Mouse (Mus musculus): ENCODE data around the gene Fkbp5. TPM values are rescaled to one million over a fixed set of nuclear protein-coding genes. Genes with fewer than 3 reads are reported as not detected.

The Fkbp5 gene
- total RNA-seq, 2 experiments from 2014 or later, result 107 to 115 TPM

GRCm38 (mm10) chr17:28524009-28524695 is 6.8 kb upstream of the Fkbp5 start:
- intact Hi-C loops (cut with DNase I), result no loop called here
- DNase-seq, result no peak

- no peak for DNase-seq
- intact Hi-C loops (cut with DNase I), result loop anchor here (2.0 kb wide), 1 partner anchor 39 kb away; no protein-coding TSS in a partner anchor
Measured at GRCm38 (mm10) chr17:28523355-28524008, 6.2 kb upstream of the Fkbp5 start.

DNA sequence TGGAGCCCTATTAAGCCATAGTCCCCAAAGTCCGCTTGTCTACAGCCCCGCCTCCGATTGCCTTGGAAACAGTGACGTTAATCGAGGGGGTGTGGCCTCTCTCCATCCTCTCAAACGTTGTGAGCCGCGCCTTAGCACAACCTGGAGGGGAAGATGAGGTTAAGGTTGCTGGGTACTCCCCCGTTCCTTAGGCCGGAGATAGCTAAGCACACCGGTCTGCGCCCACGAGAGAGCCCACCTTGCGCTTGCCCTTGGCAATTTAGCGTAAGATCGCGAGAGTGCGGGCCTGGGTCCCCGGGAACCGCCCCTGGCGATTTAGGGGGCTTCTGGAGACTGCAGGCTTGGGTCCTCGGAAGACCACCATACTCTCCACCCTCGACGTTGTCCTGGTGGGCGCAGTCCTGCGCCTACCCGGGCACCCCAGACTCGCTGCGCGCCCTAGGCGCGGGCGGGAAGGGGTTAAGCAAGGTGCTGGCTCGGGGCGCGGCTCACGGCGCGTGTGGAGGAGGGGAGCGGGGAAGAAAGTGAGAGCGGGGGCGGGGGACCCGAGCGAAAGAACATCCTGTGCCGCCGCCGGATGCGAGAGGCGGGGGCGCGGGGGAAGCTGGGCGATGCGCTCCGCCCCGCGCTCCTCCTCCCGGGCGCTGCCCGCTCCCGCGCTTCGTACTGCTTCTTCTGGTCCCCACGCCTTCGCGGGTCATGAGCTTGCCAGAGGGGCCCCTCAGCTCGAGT is 5.5 kb upstream of the Fkbp5 start:
- peak; percentile 91 to 95 for DNase-seq
- intact Hi-C loops (cut with DNase I), result loop anchor here (2.0 kb wide), 1 partner anchor 38 kb away; no protein-coding TSS in a partner anchor

- no peak for DNase-seq
- intact Hi-C loops (cut with DNase I), result loop anchor here (2.0 kb wide), 1 partner anchor 37 kb away; no protein-coding TSS in a partner anchor
Measured at GRCm38 (mm10) chr17:28521920-28522319, 4.6 kb upstream of the Fkbp5 start.

DNA sequence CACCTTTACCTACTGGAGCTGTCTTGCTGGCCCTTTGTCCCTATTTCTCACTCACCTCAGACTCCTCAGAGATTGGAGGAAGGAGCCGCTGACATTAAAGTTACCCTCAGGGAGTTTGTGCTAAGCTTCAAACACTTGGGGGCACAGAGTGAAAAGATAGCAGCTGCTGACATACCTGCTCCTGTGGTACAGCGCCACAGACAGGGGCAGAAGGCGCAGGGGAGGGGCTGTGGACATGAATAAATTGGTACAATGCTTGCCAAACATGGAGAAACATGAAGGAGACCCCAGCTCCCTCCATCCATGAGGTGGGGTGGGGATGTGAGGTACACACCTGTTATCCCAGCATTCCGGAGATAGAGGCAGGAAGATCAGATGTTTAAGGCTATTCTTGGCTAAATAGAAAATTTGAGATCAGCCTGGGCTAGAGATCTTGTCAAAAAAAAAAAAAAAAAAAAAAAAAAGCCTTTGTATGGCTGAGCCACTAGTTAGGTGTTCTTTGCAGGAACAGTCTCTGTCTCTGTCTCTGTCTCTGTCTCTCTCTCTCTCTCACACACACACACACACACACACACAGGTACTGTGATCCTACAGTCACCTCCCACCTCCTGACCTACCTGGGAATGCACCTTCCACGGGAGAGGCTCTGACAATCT is 3.9 kb upstream of the Fkbp5 start:
- DNase-seq, result no peak
- intact Hi-C loops (cut with DNase I), result no loop called here

GRCm38 (mm10) chr17:28520561-28520960 is 3.2 kb upstream of the Fkbp5 start:
- no peak for DNase-seq
- intact Hi-C loops (cut with DNase I), result no loop called here

DNA sequence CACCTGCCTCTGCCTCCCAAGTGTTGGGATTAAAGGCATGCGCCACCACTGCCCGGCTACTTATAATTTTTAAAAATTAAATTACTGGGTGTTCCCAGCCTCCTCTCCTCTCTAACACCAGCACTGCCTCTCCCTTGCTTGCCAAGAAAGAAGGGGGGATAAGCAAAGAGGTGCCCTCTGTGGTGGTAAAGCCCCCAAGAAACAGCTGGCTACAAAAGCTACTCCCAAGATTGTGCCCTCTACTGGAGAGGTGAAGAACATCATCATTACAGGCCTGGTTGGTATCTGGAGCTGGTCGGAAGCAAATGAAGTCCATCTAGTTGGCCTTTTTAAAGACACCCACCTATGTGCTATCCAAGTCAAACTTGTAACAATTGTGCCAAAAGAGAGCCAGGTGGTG is 2.5 kb upstream of the Fkbp5 start:
- no peak for DNase-seq
- intact Hi-C loops (cut with DNase I), result no loop called here

GRCm38 (mm10) chr17:28518615-28519071 is 1.3 kb upstream of the Fkbp5 start:
- intact Hi-C loops (cut with DNase I), result no loop called here
- DNase-seq, result peak; percentile 31 to 70

- peak; percentile 90 to 98 for DNase-seq
- intact Hi-C loops (cut with DNase I), result no loop called here
Measured at GRCm38 (mm10) chr17:28517956-28518614, 758 bp upstream of the Fkbp5 start.

DNA sequence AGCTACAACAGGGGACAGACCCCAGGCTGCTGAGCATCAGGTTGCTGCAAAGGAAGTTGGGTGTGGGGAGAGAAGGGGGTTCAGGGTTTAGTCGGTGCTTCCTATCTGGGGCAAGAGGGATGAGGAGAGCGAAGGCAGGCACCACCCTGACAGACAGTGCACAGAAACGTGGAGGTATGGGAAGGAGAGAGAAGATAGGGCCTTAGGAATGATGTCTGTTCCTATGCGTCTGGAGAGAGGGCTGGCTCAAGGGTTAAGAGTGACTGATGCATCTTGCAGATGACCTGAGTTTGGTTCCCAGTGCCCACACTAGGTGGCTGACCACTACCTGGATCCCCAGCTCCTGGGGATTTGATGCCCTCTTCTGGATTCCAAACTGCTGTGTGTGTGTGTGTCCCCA is 446 bp downstream of the Fkbp5 start:
- DNase-seq, result no peak
- intact Hi-C loops (cut with DNase I), result no loop called here

GRCm38 (mm10) chr17:28515431-28516341 is 1.6 kb downstream of the Fkbp5 start:
- intact Hi-C loops (cut with DNase I), result no loop called here
- DNase-seq, result peak; percentile 32 to 76

DNA sequence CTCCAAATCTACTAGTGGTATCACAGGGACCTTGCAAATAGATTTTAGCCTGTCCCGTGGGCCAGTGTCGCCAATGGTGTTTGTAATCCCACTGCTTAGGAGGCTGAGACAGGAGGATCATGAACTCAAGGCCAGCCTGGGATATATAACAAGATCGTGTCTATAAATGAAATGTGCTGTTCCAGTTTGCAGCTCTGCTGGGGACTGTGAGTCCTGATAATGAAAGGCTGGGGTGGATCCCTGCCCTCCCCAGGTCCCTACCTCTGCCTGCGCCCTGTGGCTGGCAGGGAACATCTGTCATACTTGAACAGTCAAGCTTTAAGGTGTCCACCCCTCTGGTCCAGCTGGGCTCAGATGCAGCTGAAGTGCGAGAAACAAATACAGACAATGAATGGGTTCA is 2.8 kb downstream of the Fkbp5 start:
- intact Hi-C loops (cut with DNase I), result no loop called here
- no peak for DNase-seq

DNA sequence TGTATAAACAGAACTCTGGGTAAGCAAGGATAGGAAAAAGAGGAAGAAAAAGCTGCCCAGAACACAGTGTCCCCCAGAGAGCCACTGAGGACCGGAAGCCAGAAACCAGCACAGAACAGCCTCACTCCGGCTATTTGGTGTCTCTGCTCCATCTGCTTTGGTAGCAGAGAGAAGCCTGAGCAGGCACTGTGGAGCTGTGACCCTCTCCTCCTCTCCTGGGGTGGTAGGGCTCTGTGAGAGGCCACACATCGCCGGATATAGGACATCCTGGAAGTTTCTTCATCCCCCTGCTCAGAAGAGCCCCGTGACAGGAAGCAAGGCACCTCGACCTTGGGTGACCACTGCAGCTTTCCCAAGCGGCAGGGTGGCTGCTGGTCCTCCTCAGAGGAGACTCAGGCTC is 3.5 kb downstream of the Fkbp5 start:
- peak in 1 of 2 experiments; percentile 58 for DNase-seq
- intact Hi-C loops (cut with DNase I), result no loop called here

- DNase-seq, result no peak
- intact Hi-C loops (cut with DNase I), result no loop called here
Measured at GRCm38 (mm10) chr17:28513337-28513736, 4.0 kb downstream of the Fkbp5 start.

- peak; percentile 68 to 90 for DNase-seq
- intact Hi-C loops (cut with DNase I), result no loop called here
Measured at GRCm38 (mm10) chr17:28512696-28513095, 4.6 kb downstream of the Fkbp5 start.

GRCm38 (mm10) chr17:28511616-28512541 is 5.4 kb downstream of the Fkbp5 start:
- intact Hi-C loops (cut with DNase I), result no loop called here
- no peak for DNase-seq

GRCm38 (mm10) chr17:28510445-28511342 is 6.6 kb downstream of the Fkbp5 start:
- intact Hi-C loops (cut with DNase I), result no loop called here
- DNase-seq, result no peak
